Mouse (Mus musculus) limb, embryonic 12.5 days (tissue): ENCODE results near the gene Rnf38. TPM values are rescaled to one million over a fixed set of nuclear protein-coding genes. Genes with fewer than 3 reads are reported as not detected.

Experiments
- ATAC-seq: fragments of 200-750 bp; cut with Nextera tagmentation; 2 replicates; pipeline ENCODE4 v1.8.0; 2017; ENCODE audit warnings: low read depth, moderate TSS enrichment; ENCODE audit not compliant: insufficient number of reproducible peaks, insufficient read depth, low FRiP score, low TSS enrichment
- H3K27ac ChIP-seq: fragments of 300-500 bp; sonication (generic); 2 replicates; pipeline ENCODE4 v1.5.1; 2016; ENCODE audit warnings: mild to moderate bottlenecking, moderate library complexity
- H3K27me3 ChIP-seq: fragments of 300-500 bp; sonication (generic); 2 replicates; pipeline ENCODE4 v1.6.1; 2016; ENCODE audit warnings: mild to moderate bottlenecking, moderate library complexity
- H3K36me3 ChIP-seq: fragments of 300-500 bp; sonication (generic); 2 replicates; pipeline ENCODE4 v1.6.1; 2016; ENCODE audit warnings: mild to moderate bottlenecking, moderate library complexity
- H3K4me1 ChIP-seq: fragments of 300-500 bp; sonication (generic); replicated peaks from 2 replicates; pipeline ENCODE4 v1.6.1; 2016
- H3K4me2 ChIP-seq: fragments of 300-500 bp; sonication (generic); 2 replicates; pipeline ENCODE4 v1.6.1; 2016; ENCODE audit warnings: mild to moderate bottlenecking, moderate library complexity
- H3K4me3 ChIP-seq: fragments of 300-500 bp; sonication (generic); replicated peaks from 2 replicates; pipeline ENCODE4 v1.5.1; 2016; ENCODE audit warnings: mild to moderate bottlenecking
- H3K9ac ChIP-seq: fragments of 300-500 bp; sonication (generic); replicated peaks from 2 replicates; pipeline ENCODE4 v1.6.1; 2016; ENCODE audit warnings: mild to moderate bottlenecking, moderate library complexity
- H3K9me3 ChIP-seq: fragments of 300-500 bp; sonication (generic); 2 replicates; pipeline ENCODE4 v1.6.1; 2016; ENCODE audit warnings: mild to moderate bottlenecking, moderate library complexity
- WGBS: fragments of 180-500 bp; shearing (Covaris S2); methylation state at CpG from one replicate; pipeline ENCODE4 v1.1.7; 2016; 5-methylcytosine and 5-hydroxymethylcytosine counted together
- polyA plus RNA-seq: library from polyadenylated mRNA; unstranded; fragments of >200 nt; fragmentation: Nextera tagmentation; extraction: Ambion mirVana; gene quantifications from 2 replicates; pipeline ENCODE4 v1.2.1, GENCODE M21; 2016

Rnf38 gene
- polyA plus RNA-seq, 1 experiment from 2014 or later: 29.4 TPM

- ATAC-seq: no peak
- Histone ChIP-seq H3K4me2 (no peak overlapping the region), H3K4me3 (no peak overlapping the region), H3K36me3 (no peaks in the 10 kb centered on the region), H3K27ac (no peak overlapping the region), H3K9me3 (no peaks in the 10 kb centered on the region), H3K27me3 (peaks cover 49% of the 10 kb centered on the region), H3K4me1 (peaks cover 11% of the 10 kb centered on the region), H3K9ac (no peak overlapping the region)
- 73% methylated on average over 5 of the region's 5 CpGs for WGBS
Observed at GRCm38 (mm10) chr4:44251521-44251920, 17.9 kb upstream of the Rnf38 start.

- no peak overlapping the region for H3K9ac ChIP-seq
- H3K27ac ChIP-seq: no peak overlapping the region
- peak overlapping the region; percentile 28; the same call in 1 of the 2 replicates for H3K4me2 ChIP-seq
- peaks cover 57% of the 10 kb centered on the region for H3K27me3 ChIP-seq
- H3K4me3 ChIP-seq: no peak overlapping the region
- no peaks in the 10 kb centered on the region for H3K36me3 ChIP-seq
- peaks cover 11% of the 10 kb centered on the region for H3K4me1 ChIP-seq
- WGBS: 1% methylated on average over 10 of the region's 10 CpGs
- no peaks in the 10 kb centered on the region for H3K9me3 ChIP-seq
- no peak for ATAC-seq
Observed at GRCm38 (mm10) chr4:44249705-44250104, 16.1 kb upstream of the Rnf38 start.

DNA sequence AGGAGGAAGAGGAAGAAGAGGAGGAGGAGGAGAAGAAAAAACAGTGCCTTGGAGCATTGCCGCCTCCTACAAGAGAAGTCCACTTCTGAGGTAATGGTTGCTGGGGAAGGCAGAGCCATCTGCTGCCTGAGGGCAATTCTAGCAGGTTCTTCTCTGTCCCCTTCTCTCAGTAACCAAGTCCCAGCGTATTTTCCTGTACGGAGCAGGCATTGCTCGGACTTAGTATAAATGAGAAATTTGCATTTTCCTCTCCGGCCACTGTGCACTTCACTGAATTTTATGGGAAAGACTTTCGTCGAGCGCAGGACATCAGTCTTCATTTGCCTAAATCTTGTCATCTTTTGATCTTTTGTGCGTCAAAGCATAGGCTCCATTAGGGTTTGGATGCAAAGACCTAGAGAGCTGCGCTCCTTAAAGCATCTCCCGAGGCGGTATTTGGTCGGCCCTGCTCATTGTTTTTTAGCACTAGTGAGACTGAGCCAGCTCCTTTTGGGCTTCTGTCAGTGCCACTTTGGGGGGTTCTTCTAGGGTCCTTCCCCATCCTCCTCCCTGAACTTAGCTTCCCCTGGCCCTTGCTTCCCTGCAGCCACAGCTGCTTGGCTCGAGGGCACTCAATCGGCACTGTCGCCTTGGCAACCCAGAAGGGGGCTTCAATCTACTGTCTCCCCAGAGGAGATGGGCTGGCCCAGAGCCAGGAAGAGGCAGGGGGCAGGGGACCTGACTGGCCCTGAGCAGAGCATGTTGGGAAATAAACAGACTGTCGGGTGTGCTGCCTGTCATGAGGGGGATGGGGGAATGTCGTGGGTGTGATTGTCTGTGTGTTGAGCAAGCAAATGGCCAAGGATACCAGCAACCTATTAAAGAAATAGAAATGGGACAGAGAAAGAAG, 13.7 kb upstream of the Rnf38 start:
- Histone ChIP-seq H3K9me3 (no peaks in the 10 kb centered on the region), H3K36me3 (no peaks in the 10 kb centered on the region), H3K4me2 (peak overlapping the region; percentile 8; the same call in 1 of the 2 replicates), H3K4me1 (peaks cover 11% of the 10 kb centered on the region), H3K27ac (no peak overlapping the region), H3K9ac (no peak overlapping the region), H3K27me3 (peaks cover 53% of the 10 kb centered on the region), H3K4me3 (no peak overlapping the region)
- ATAC-seq: no peak
- WGBS: 11% methylated on average over 18 of the region's 18 CpGs

GRCm38 (mm10) chr4:44246285-44246684, 12.7 kb upstream of the Rnf38 start:
- no peak overlapping the region for H3K4me3 ChIP-seq
- H3K27ac ChIP-seq: no peak overlapping the region
- no peaks in the 10 kb centered on the region for H3K36me3 ChIP-seq
- peaks cover 11% of the 10 kb centered on the region for H3K4me1 ChIP-seq
- H3K4me2 ChIP-seq: no peak overlapping the region
- ATAC-seq: no peak
- no peaks in the 10 kb centered on the region for H3K9me3 ChIP-seq
- H3K27me3 ChIP-seq: peaks cover 43% of the 10 kb centered on the region
- WGBS: 89% methylated on average over 4 of the region's 4 CpGs
- no peak overlapping the region for H3K9ac ChIP-seq

- H3K9ac ChIP-seq: no peak overlapping the region
- no peak overlapping the region for H3K4me3 ChIP-seq
- peaks cover 9% of the 10 kb centered on the region; the same call in 1 of the 2 replicates for H3K27me3 ChIP-seq
- H3K36me3 ChIP-seq: no peaks in the 10 kb centered on the region
- H3K4me2 ChIP-seq: no peak overlapping the region
- H3K27ac ChIP-seq: no peak overlapping the region
- no peak for ATAC-seq
- H3K4me1 ChIP-seq: no peaks in the 10 kb centered on the region
- WGBS: 78% methylated on average over 4 of the region's 4 CpGs
- no peaks in the 10 kb centered on the region for H3K9me3 ChIP-seq
Observed at GRCm38 (mm10) chr4:44241638-44242037, 8.0 kb upstream of the Rnf38 start.

DNA sequence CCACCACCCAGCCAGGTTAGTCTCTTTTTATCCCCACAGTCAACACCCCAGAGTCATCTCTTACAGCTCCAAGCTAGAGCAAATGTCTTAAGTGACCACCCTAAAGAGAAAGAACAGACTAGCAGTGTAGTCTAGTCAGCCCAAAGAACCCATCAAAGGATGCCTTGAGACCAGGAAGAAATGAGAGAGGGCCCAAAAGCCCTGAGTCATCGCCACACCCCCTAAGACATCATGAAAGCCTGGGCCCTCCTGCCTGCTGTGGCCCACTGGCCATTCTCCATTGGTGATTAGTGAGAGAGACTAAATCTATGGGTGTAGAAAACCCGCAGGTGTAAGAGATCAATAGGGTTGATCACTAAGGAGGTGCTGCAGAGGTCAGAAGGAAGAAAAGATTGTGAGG, 2.4 kb upstream of the Rnf38 start:
- H3K27me3 ChIP-seq: no peaks in the 10 kb centered on the region
- no peak overlapping the region for H3K4me3 ChIP-seq
- 66% methylated on average over 2 of the region's 2 CpGs for WGBS
- no peak for ATAC-seq
- no peaks in the 10 kb centered on the region for H3K36me3 ChIP-seq
- no peaks in the 10 kb centered on the region for H3K9me3 ChIP-seq
- H3K27ac ChIP-seq: no peak overlapping the region
- no peak overlapping the region for H3K4me2 ChIP-seq
- H3K4me1 ChIP-seq: peaks cover 18% of the 10 kb centered on the region
- H3K9ac ChIP-seq: no peak overlapping the region

- H3K4me1 ChIP-seq: peaks cover 18% of the 10 kb centered on the region
- H3K27ac ChIP-seq: peak overlapping the region; percentile 93
- H3K4me2 ChIP-seq: peak overlapping the region; percentile 91
- H3K4me3 ChIP-seq: peak overlapping the region; percentile 91
- H3K27me3 ChIP-seq: no peaks in the 10 kb centered on the region
- peak; percentile 93 for ATAC-seq
- H3K9me3 ChIP-seq: no peaks in the 10 kb centered on the region
- WGBS: 1% methylated on average over 51 of the region's 62 CpGs
- peak overlapping the region; percentile 88 for H3K9ac ChIP-seq
- no peaks in the 10 kb centered on the region for H3K36me3 ChIP-seq
Observed at GRCm38 (mm10) chr4:44234004-44234866, 646 bp upstream of the Rnf38 start.

GRCm38 (mm10) chr4:44232771-44233712, 547 bp downstream of the Rnf38 start:
- WGBS: under 1% methylated on average over 43 of the region's 68 CpGs
- Histone ChIP-seq H3K36me3 (no peaks in the 10 kb centered on the region), H3K9me3 (no peaks in the 10 kb centered on the region), H3K27ac (peak overlapping the region; percentile 93), H3K4me2 (peak overlapping the region; percentile 91), H3K27me3 (no peaks in the 10 kb centered on the region), H3K4me1 (peaks cover 26% of the 10 kb centered on the region), H3K9ac (peak overlapping the region; percentile 88), H3K4me3 (peak overlapping the region; percentile 91)
- peak; percentile 58 for ATAC-seq

DNA sequence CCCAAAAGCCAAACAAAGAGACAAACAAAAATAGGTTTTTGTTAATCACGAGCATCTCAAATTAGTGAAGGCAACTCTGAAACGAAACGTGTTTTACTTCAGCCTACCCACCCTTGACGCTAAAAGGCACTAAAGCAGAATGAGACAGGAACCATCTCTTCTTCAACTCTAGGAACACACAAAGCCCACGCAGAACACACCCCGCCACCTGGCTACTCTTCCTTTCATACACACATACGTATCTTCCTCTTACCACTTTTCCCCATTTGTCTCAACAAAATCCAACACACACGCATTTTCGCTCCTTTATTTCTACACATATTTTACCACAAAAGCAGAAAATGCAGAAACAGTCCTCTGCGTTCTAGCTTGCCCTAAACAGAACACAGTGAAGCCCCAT, 8.5 kb downstream of the Rnf38 start:
- H3K4me3 ChIP-seq: no peak overlapping the region
- no peak overlapping the region for H3K4me2 ChIP-seq
- H3K9ac ChIP-seq: no peak overlapping the region; the same call in 1 of the 2 replicates
- no peak for ATAC-seq
- 92% methylated on average over 10 of the region's 10 CpGs for WGBS
- H3K27me3 ChIP-seq: no peaks in the 10 kb centered on the region
- H3K9me3 ChIP-seq: no peaks in the 10 kb centered on the region
- H3K4me1 ChIP-seq: peaks cover 37% of the 10 kb centered on the region
- H3K36me3 ChIP-seq: no peaks in the 10 kb centered on the region
- no peak overlapping the region for H3K27ac ChIP-seq

DNA sequence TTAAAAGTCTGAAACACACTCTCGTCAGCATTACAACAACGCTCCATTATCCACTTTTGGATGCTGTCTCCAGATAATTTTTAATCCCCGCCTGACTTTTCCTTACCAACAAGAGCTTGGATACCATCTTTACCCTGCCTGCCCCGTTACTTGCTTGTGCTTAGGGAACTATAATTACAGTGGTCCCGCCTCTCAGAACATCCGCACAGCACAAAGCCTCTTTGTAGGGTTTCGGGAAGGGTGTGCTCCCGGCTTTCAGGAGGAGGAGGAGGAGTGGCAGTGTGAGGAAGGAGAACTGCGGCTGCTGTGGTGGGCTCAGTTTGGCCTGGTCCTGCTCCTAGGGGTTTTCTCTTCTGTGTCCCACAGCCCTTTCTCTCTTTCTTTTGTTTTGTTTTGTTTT, 9.4 kb downstream of the Rnf38 start:
- H3K4me2 ChIP-seq: peak overlapping the region; percentile 17; the same call in 1 of the 2 replicates
- no peaks in the 10 kb centered on the region for H3K9me3 ChIP-seq
- H3K27me3 ChIP-seq: no peaks in the 10 kb centered on the region
- no peaks in the 10 kb centered on the region for H3K36me3 ChIP-seq
- H3K4me1 ChIP-seq: peaks cover 36% of the 10 kb centered on the region
- WGBS: 41% methylated on average over 9 of the region's 9 CpGs
- H3K4me3 ChIP-seq: no peak overlapping the region
- H3K27ac ChIP-seq: peak overlapping the region; percentile 69; the same call in 1 of the 2 replicates
- H3K9ac ChIP-seq: no peak overlapping the region
- ATAC-seq: no peak
